ENCODE assay signal across 22 mouse cellular contexts in genomic region chr7:33854911-33855310, GRCm38 (mm10).
"Had no signal": no experiment of that assay in that cellular context is flagged by ENCODE, and none has a peak within 500 bp of the region (broad histone marks: within the 10 kb centered on the region; RNA-seq: fewer than 3 reads in every experiment).

No protein-coding gene starts in this region.

- H3K4me3 ChIP-seq: gastrocnemius, adult 2 months; heart, embryonic 10.5 days; heart, embryonic 12.5 days; hindbrain, embryonic 10.5 days; hindbrain, embryonic 12.5 days; intestine, embryonic 15.5 days; layer of hippocampus, adult 2 months; left cerebral cortex, adult 2 months; limb, embryonic 10.5 days; limb, embryonic 12.5 days; liver, embryonic 13.5 days; liver, embryonic 15.5 days had no signal

- H3K4me1 ChIP-seq: heart, embryonic 10.5 days; heart, embryonic 12.5 days; hindbrain, embryonic 10.5 days; hindbrain, embryonic 12.5 days; intestine, embryonic 15.5 days; limb, embryonic 10.5 days; limb, embryonic 12.5 days; liver, embryonic 13.5 days; liver, embryonic 15.5 days had no signal

- DNase-seq: gastrocnemius, adult 2 months; gastrocnemius, postnatal 10 days; gastrocnemius, postnatal 25 days; heart, adult 18-20 months; heart, postnatal 10 days; heart, postnatal 4 days; kidney, postnatal 25 days; liver; liver, embryonic 13.5 days; liver, postnatal 0 days had no signal

- H3K27ac ChIP-seq: gastrocnemius, adult 2 months; heart, embryonic 10.5 days; hindbrain, embryonic 10.5 days; hindbrain, embryonic 12.5 days; hindbrain, embryonic 14.5 days; intestine, embryonic 15.5 days; kidney, postnatal 0 days; layer of hippocampus, adult 2 months; left cerebral cortex, adult 2 months; limb, embryonic 10.5 days; limb, embryonic 12.5 days; liver, embryonic 13.5 days; liver, embryonic 15.5 days had no signal

- H3K27me3 ChIP-seq: heart, embryonic 12.5 days; hindbrain, embryonic 12.5 days; intestine, embryonic 15.5 days; limb, embryonic 12.5 days; liver, embryonic 13.5 days; liver, embryonic 15.5 days had no signal

- H3K36me3 ChIP-seq: heart, embryonic 10.5 days; heart, embryonic 12.5 days; hindbrain, embryonic 10.5 days; hindbrain, embryonic 12.5 days; intestine, embryonic 15.5 days; limb, embryonic 10.5 days; limb, embryonic 12.5 days; liver, embryonic 13.5 days; liver, embryonic 15.5 days had no signal
